Mouse (Mus musculus) kidney, adult 9 months (tissue): ENCODE measurements at regions not wholly inside any gene's neighbourhood (a gene's known extent, or its start where the extent isn't known, plus 50 kb on each side); places are given as distances from the start of the nearest gene placed in this dataset.

Source experiments
- DNase-seq: peaks from one replicate; pipeline ENCODE4 v3.0.0; 2022

DNA sequence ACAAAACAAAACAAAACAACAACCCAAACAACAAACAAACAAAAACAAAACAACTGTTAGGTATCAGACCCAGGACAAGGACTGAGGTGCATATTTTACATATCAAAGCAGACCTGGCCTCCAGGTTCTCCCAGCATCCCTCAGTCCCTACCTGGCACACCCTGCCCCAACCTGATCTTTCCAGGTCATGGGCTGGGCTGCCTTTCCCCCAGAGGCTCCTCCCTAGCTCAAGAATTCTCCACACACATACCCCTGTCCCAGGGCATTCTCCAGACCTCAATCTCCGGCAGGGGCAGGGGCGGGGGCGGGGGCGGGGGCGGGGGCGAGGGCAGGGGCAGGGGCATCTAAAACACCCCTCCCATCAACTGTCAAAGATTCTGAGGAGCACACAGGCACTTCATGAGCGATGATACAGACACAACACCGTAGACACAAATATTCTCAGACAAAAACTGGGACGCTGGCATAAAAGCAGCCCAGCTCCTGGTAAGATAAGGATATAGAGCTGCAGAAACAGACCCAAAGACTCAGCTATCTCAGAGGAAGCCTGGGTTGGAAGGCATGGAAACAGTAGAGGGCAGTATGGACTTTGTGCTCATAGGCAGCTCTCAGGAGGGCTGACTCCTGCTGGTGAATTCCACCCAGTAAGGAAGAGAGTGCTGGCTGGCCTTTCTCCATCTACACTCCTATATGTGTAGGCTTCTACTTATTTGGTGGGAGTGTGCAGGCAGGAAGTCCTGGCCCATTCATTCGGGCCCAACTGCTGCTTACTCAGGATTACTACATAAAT lies 337.7 kb upstream of the Nr5a2 start:
- no peak for DNase-seq

DNA sequence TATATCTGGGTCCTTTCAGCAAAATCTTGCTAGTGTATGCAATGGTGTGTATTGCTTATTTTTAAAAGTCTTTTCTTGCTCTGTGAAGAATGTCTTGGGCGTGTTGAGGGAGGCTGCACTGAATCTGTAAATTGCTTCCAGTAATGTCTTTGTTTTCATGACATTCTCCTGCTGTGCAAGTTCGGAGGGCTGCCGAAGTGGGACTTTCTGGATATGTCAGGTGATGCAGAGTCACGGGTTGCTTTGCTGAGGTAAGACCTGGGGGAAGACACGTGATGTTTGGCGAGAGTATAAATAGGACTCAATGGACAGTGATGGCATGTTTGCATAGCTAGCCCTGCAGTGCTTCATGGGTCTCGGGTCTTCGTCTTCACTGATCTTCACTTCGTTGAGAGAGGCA lies 329.2 kb upstream of the Nr5a2 start:
- DNase-seq = no peak

DNA sequence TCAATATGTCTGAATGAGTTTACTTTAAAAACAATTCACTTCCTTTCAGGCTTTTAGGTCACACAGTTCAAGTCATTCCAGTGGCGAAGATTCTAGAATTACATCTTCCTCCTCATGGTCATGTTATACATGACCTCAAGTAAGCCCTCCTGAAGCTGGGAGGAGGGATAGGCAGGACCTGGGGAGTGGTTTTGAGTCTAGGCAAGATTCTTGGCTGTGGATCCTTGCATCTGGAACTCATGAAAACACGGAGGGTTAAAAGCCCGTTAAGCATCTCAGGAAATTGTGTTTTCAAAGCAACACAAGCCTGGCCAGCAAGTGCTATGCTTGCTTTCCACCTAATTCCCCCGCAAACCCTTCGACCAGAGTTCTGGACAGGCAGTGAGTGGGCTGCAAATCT lies 323.0 kb upstream of the Nr5a2 start:
- DNase-seq = no peak

DNA sequence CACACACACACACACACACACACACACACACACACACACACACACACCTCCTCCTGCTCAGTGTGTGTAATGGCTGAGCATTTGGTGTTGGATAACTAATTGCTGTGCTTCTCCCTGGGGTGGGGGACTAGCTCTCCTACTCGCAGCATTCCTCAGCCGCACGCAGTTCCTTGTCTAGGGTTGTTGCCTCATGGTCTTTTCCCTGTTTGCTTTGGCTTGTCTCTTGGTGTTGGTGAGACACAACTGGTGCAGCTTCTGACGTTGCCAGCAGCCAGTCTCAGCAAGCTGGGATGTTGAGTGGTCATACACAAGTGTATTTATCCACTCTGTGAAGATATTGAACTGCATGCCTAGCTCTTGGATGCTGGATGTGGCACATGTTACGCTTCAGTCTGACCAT lies 322.2 kb upstream of the Nr5a2 start:
- DNase-seq = no peak

DNA sequence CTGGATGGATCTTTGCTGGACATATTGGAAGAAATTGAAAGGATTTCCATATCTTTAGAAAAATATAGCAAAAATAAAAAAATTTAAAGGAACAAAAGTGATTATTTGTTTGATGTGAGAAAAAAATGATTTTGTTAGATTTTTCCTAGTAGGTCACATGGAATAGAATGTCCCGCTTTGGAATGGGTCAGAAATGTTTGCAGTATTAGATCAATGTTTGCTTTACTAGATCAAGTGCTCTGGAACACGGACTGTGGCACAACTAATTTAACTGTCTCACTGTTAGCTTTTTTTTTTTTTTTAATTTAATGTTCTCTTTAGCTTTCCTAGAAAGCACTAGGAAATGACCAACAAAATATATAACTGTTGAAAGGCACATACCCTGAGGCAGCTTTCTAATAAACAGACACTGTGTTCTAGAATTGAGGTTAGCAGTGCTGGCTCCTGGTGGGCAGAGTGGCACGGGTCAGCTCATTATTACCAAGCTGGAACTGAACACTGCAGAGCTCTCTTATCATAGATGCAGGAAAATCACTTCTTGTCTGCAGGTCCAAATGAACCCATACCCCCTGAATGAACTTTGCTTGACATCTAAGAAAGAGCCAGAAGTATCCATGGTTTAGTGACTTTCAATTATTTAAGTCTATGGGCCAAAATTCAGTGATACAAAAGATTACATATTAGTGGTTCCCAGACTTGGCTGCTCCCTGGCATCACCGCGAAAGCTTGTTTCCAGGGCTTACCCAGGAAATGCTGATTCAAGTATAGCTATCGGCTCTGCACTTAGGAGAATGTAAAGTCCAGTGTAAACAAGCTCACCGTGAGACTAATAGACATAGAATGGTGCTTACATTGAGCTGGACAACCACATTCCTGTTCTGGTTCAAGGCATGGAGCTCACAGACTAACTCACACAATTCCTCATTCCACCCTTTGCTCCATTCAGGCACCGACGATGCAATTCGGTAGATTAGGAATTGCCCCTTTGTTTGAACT lies 320.4 kb upstream of the Nr5a2 start:
- DNase-seq = no peak

DNA sequence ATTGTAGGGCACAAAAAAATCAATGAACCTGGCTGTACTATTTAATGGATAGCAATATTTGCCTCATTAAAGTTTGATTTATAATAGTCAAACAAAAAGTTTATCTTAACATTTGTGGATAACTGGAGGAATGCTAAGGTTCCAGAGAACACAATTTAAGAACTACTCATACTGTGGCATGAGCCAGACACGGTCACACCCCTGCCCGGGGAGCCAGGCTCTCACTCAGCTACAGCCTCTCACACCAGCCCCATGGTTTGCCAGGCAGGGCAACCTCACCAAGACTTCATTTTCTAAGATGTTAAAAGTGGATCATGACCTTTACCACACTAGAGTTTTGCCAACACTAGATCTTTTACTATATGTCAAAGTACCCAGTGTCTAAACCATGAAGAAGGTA lies 319.7 kb upstream of the Nr5a2 start:
- no peak for DNase-seq

DNA sequence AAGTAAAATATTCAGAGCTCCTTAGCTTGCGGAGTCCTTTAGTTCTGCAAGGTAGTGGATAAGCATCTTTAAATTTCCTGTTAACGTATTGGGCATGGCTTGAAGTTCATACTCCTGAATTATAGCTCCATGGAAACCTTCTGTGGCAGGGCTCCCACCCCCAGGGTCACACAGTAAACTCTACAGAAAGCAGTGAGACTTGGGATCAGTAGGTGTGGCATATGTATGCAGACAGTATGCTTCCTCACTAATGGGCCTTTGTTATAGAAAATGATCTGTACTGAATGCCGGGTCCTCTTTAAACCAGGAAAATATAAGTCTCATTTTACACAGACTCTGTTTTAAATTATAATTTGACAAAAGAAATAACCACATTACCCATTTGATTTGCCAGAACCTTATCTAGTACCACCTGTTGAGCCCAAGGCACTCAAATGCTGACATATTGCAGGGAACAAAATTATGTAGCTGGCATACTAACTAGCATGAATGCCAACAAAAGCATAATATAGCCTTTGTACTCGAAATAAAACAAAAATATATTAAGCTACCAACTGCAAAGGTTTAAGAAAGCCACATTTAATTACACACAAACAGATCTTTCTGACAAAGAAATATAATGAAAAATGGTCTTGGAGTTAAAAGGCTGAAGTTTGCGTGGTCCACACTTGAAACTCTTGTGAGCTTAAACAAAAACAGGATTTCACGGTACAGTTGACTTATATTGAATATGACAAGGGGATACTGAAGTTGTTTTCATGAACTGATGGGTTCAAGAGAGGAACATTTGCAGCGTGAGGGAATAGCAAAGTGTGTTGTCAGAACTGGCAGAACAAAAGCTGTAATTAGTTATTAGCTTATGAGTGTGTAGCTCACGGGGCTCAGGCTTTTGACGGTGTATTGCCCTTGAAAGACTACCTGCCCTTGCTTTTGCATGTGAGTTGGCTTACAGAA lies 310.7 kb upstream of the Nr5a2 start:
- no peak for DNase-seq

DNA sequence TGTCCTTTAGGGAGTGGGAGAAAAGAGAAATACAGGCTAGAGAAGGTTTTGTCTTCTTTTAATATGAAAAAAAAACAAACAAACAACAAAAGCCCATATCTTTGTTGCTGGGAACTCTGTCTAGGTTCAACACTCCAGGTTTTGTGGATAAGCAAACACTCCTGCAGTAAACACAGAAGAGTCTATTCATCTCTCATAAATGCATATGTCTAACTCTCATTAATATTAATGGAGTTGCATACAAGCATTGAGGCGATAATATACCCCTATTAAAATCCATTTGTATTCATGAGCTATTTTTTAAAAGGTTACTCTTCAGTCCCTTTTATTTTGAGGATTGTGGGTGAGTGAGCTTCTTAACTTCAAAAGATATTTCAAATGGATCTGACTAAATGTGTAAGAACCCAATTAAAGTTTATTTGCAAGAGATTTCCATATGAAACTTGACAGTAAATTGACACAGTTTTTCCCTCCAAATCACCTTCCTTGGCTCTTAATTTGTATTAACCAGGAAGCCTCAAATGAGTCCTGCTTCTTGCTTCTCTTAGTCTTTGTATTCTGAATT lies 302.6 kb upstream of the Nr5a2 start:
- DNase-seq = no peak

DNA sequence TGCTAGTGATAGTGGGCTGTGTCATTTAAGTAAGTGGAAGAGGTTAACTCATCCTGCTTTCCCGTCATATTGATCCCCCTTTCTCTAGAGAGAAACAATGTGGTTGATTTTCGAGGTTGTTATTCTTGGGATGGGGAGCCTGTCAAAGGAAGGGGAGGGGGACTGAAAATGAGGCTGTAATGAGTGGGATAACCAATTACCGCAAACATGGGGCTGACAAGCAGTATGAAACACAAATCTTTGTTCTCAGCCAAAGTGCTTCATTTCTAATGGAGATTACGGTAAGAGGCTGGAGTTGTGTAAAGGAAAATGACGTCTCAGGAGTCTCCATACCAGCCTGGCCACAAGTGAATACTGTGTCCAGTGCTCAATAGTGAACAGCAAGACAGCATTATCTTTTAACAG lies 301.9 kb upstream of the Nr5a2 start:
- DNase-seq = no peak

DNA sequence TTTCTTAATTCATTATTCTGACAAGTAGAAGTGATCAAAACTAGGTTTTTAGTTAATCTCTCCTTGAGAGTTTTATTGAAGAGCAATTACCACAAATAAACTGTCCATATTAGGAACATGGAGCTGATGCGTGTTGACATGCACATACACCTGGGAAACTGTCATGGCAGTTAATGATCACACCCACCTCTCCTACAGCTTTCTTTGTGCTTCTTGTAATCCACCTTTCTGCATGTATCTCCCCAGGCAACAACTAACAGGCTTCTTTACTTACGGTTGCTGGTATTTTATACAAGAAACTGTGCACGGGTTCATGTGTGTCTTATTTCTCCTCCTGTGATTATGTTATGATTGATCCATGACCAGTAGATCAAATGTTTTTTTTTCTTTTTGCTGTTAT lies 296.0 kb upstream of the Nr5a2 start:
- DNase-seq = no peak

DNA sequence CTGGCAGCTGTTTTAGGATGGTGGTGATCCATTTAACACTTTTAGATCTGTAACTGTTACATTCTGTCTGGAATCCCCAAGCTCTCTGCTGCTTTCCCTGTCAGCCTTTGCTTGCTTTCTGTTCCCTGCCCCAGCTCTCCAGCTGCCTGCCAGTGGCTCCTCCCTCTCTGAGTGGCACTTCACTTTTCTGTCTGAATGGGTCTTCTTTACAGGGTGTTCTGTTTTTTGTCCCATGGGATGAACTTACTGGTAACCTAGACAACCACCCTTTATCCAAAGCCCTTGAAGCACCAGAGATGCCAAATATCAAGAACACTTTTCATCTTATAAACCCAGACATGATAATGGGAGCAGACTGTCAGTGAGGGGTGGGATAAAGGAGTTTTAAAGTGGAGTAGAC lies 294.8 kb upstream of the Nr5a2 start:
- no peak for DNase-seq

DNA sequence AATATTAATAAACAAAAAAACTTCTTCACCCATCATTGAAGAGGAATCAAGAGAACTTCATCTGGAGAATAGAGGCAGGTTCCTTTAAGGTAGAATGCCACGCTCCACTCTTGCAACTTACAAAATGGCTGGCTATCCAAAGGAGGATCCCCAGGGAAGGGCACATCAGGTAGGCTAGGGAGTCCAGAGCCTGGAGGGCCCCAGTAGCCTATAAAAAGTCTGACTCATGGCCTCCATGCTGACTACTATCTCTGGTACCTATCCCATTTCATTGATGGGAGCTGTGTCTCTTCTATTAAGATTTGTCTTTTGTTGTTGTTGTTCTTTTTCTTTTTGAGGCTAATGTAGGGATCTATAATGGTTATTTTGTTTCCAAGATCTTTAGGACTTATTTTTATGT lies 294.4 kb upstream of the Nr5a2 start:
- DNase-seq = no peak

DNA sequence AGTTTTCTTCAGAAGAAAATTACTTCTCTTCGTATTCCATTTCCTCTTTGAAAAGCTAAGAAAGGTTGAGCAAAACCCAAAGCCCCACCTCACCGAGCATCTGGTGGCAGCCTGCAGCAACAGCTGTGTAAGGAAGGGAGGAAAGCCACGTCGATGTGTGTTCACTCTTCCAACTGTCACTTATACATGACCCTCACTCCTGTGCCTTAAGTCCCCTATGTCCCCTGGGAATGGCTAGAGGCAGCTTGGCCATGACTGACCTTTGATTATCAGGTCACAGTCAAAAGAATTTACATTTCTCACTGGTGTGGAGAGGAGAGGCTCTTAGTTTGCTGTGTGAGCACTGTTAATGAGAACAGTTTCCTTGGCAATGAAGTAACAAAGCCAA lies 266.8 kb upstream of the Nr5a2 start:
- no peak for DNase-seq

DNA sequence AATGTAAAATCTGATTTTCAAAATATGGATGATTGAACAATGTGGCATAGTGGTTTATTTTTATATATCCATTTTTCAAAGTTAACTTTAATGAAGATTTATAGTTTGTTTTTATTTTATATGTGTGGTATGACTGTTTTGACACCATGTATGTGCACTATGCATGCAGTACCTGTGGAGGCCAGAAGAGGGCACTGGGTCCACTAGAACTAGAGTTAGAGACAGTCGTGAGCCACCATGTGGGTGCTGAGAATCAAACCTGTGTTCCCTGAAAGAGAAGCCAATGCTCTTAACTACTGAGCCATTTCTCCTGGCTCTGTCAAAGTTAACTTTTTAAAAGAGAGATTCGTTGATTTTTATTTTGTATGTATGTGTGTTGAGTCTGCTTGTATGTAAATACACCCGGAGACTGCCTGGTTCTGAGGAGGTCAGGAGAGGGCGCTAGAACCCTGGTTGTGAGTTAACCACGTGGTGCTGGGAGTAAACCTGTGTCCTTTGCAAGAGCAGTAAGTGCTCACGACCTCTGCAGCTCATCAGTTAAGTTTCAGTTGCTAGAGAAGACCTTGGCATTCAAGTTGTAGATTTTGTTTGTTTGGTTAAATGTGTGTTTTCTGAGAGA lies 266.3 kb upstream of the Nr5a2 start:
- no peak for DNase-seq

DNA sequence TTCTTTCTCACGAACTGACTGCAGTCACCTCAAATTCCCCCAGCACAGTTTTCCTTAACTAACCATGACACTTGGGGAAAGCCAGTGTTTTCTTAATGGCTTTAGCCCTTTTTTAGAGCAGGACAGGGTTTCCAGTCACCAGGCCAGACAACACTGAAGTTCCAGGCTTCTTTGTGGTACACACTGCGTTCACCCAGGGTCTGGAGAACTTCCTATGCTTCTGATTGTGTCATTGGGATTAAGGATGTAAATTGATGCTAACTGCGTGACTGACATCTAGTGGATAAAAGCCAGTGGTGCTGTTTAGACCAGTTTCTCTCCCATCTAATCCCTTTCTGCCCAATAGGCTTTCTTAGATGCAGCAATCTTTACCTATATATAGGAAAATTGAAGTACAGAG lies 265.2 kb upstream of the Nr5a2 start:
- peak; percentile 56 for DNase-seq

DNA sequence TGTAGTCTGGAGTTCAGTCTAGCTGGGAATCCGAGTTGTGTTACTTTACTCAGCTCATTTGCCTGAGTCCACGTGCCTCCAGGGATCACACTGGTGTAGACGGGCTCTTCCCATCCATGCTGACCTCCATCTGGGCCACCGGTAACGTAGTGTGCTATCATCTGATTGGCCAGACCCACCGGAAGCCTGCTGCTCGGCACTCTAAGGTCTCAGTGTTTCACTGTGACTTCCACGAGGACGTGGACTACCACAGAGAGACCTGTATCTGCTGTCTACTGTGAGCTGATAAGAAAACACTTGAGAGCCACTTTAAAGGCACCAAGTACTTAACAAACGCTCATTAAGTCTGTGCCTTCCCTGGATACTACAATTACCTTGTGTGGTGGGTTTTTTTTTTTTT lies 262.8 kb upstream of the Nr5a2 start:
- no peak for DNase-seq

DNA sequence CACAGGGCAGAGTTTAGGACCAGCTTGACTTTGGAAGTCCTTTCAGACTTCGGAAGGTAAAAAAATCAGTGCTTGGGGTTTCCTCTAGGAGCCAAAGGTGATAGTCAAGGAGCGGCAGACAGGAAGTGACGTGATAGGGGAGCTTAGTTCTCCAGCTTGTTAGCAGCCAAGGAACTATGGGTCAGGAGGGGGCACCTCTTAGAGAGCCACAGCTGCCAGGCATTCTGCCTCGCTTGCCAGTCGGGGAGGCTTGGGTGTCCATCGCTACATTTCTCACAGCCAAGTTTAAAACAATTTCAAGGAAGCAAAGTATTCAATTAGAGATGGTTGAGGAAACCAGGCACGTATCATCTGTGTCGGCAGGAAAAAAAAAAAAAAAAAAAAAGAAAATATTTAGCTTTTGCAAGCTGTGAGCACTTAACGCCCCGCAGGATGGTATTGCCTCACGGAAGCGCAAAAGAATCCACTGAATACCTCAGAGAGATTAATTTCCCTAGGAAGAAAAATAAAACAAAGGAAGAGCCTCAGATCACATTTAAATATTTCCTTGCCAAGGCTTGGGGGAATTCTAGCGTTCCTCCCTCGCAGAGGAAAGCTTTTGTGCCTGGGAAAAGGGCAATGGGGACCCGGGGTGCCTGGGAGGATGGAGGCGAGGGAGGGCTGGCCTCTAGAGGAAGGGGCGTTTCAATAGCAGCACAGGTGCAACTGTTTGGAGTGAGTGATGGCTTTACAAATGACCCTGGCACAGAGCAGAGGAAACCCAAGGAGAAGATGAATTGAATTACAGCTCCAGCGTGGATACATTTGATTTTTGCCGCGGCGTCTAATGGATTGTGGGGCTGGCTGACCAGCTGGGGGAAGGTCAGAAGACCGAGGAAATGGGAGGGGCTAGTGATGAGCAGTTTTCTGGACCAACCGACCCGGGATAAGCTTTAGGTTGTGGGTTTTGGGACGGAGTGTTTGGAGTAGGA lies 261.1 kb upstream of the Nr5a2 start:
- DNase-seq = no peak

DNA sequence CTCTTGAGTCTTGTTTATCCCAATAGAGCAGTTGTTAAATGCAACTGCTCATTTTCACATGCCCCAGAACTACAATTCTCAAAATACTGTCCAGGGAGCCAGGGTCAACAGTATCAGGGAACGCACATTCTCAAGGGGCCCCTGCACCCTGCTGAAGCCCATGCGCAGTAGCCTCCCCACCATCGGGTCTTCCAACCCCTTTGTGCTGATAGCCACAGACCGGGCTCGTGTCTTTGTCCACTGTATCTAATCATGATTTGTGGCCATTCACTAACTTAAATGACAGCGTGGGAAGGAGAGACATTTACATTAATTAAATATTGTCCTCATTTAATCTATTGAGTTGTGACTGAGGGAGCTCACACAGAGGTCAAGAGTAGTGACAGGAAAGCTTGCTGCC lies 260.0 kb upstream of the Nr5a2 start:
- DNase-seq = no peak

DNA sequence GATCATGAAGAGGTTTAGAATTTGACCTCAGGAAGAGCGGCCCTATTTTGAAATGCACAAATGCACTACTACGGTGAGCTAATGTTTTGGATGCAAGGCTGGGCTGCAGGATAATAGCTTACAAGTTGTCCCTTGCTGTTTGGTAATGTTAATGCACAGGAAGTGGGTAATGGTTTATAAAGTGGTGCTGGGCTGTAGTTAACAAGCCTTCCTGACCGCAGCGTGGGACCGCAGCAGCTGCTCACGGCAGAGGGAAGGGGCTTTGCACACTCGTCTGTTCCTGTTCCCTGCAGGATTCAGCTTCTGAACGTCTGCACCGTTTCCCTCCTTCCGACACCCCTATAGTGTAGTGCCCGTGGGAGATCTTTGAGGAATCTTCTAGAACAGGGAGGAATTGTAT lies 258.4 kb upstream of the Nr5a2 start:
- DNase-seq = no peak

DNA sequence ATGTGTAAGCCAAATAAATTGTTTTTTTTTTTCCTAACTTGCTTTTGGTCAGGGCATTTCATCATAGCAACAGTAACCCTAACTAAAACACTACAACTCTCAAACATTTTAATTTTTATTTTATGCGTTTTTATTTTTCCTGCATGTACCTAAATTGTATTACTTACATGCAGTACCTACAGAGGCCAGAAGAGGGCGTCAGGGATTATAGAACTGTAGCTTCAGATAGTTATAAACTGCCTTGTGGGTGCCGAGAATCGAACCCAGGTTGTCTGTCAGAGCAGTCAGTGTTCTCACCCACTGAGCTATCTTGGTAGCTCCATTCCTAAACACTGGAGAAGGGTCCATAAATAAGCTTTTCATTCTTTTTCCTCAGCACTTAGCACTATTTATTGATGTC lies 257.8 kb upstream of the Nr5a2 start:
- DNase-seq = no peak

DNA sequence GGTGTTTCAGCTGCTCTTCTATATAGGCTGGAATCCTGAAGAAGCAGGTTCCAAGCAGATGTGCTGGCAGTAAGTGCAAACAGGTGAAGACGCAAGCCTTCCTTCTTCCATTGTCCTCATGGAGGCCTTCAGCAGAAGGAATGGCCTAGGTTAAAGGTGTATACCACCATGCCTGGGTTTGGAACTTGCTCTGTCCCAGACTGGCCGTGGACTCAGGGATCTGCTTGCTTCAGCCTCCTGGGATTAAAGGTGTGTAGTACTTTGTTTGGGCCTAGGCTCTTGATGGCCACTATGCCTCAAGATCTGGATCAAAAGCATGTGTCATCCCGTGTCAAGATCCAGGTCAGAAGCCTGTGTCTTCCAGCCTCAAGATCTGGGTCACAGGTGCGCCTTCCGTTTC lies 257.0 kb upstream of the Nr5a2 start:
- no peak for DNase-seq
